Mouse (Mus musculus): ENCODE data around the gene Iqgap2. TPM values are rescaled to one million over a fixed set of nuclear protein-coding genes. Genes with fewer than 3 reads are reported as not detected.

Gene Iqgap2
- polyA plus RNA-seq, 1 experiment: 48.2 TPM

- TF ChIP-seq POLR2A (IDR thresholded peaks at IDR 0.05; ENCODE audit: borderline replicate concordance, low read depth, low read length): no peak
- no peak for TF ChIP-seq CTCF (IDR thresholded peaks at IDR 0.05; ENCODE audit: low read depth, low read length)
- Histone ChIP-seq H3K4me1 (ENCODE audit: control insufficient read depth, insufficient read depth, low read length) (no peaks in the 10 kb centered on the region), H3K4me3 (ENCODE audit: insufficient read depth, low read length) (no peak overlapping the region), H3K27ac (ENCODE audit: insufficient read depth, low read depth, low read length) (no peak overlapping the region)
These were observed 272.9 kb downstream of the Iqgap2 start for GRCm38 (mm10) chr13:95618859-95619258.

GRCm38 (mm10) chr13:95618309-95618712 lies 273.4 kb downstream of the Iqgap2 start, which contains the start of gene F2r:
Gene F2r, minus strand, starts transcription at chr13:95618487.
- Histone ChIP-seq H3K4me1 (ENCODE audit: control insufficient read depth, insufficient read depth, low read length) (no peaks in the 10 kb centered on the region), H3K27ac (ENCODE audit: insufficient read depth, low read depth, low read length) (no peak within 1 kb of the TSS), H3K4me3 (ENCODE audit: insufficient read depth, low read length) (peak within 1 kb of the TSS; percentile 78)
- TF ChIP-seq POLR2A (IDR thresholded peaks at IDR 0.05; ENCODE audit: borderline replicate concordance, low read depth, low read length): no peak
- no peak for TF ChIP-seq CTCF (IDR thresholded peaks at IDR 0.05; ENCODE audit: low read depth, low read length)

GRCm38 (mm10) chr13:95617671-95618171 lies 274.0 kb downstream of the Iqgap2 start:
- Histone ChIP-seq H3K4me1 (ENCODE audit: control insufficient read depth, insufficient read depth, low read length) (no peaks in the 10 kb centered on the region), H3K4me3 (ENCODE audit: insufficient read depth, low read length) (peak overlapping the region; percentile 78), H3K27ac (ENCODE audit: insufficient read depth, low read depth, low read length) (no peak overlapping the region)
- TF ChIP-seq POLR2A (IDR thresholded peaks at IDR 0.05; ENCODE audit: borderline replicate concordance, low read depth, low read length) (no peak), CTCF (IDR thresholded peaks at IDR 0.05; ENCODE audit: low read depth, low read length) (no peak)

- TF ChIP-seq CTCF (IDR thresholded peaks at IDR 0.05; ENCODE audit: low read depth, low read length) (no peak), POLR2A (IDR thresholded peaks at IDR 0.05; ENCODE audit: borderline replicate concordance, low read depth, low read length) (no peak)
- H3K4me1 ChIP-seq (ENCODE audit: control insufficient read depth, insufficient read depth, low read length): no peaks in the 10 kb centered on the region
- H3K4me3 ChIP-seq (ENCODE audit: insufficient read depth, low read length): no peak overlapping the region
- H3K27ac ChIP-seq (ENCODE audit: insufficient read depth, low read depth, low read length): no peak overlapping the region
These were observed 274.5 kb downstream of the Iqgap2 start for GRCm38 (mm10) chr13:95617082-95617670.

GRCm38 (mm10) chr13:95616512-95616911 lies 275.2 kb downstream of the Iqgap2 start:
- Histone ChIP-seq H3K4me3 (ENCODE audit: insufficient read depth, low read length) (no peak overlapping the region), H3K4me1 (ENCODE audit: control insufficient read depth, insufficient read depth, low read length) (no peaks in the 10 kb centered on the region), H3K27ac (ENCODE audit: insufficient read depth, low read depth, low read length) (no peak overlapping the region)
- TF ChIP-seq CTCF (IDR thresholded peaks at IDR 0.05; ENCODE audit: low read depth, low read length): no peak
- no peak for TF ChIP-seq POLR2A (IDR thresholded peaks at IDR 0.05; ENCODE audit: borderline replicate concordance, low read depth, low read length)

GRCm38 (mm10) chr13:95614757-95615156 lies 277.0 kb downstream of the Iqgap2 start:
- Histone ChIP-seq H3K27ac (ENCODE audit: insufficient read depth, low read depth, low read length) (no peak overlapping the region), H3K4me1 (ENCODE audit: control insufficient read depth, insufficient read depth, low read length) (no peaks in the 10 kb centered on the region), H3K4me3 (ENCODE audit: insufficient read depth, low read length) (no peak overlapping the region)
- TF ChIP-seq POLR2A (IDR thresholded peaks at IDR 0.05; ENCODE audit: borderline replicate concordance, low read depth, low read length) (no peak), CTCF (IDR thresholded peaks at IDR 0.05; ENCODE audit: low read depth, low read length) (no peak)

GRCm38 (mm10) chr13:95612243-95612642 lies 279.5 kb downstream of the Iqgap2 start:
- TF ChIP-seq POLR2A (IDR thresholded peaks at IDR 0.05; ENCODE audit: borderline replicate concordance, low read depth, low read length) (no peak), CTCF (IDR thresholded peaks at IDR 0.05; ENCODE audit: low read depth, low read length) (no peak)
- no peak overlapping the region for H3K4me3 ChIP-seq (ENCODE audit: insufficient read depth, low read length)
- no peak overlapping the region for H3K27ac ChIP-seq (ENCODE audit: insufficient read depth, low read depth, low read length)
- no peaks in the 10 kb centered on the region for H3K4me1 ChIP-seq (ENCODE audit: control insufficient read depth, insufficient read depth, low read length)

GRCm38 (mm10) chr13:95611752-95612151 lies 280.0 kb downstream of the Iqgap2 start:
- H3K4me1 ChIP-seq (ENCODE audit: control insufficient read depth, insufficient read depth, low read length): no peaks in the 10 kb centered on the region
- H3K27ac ChIP-seq (ENCODE audit: insufficient read depth, low read depth, low read length): no peak overlapping the region
- TF ChIP-seq CTCF (IDR thresholded peaks at IDR 0.05; ENCODE audit: low read depth, low read length) (no peak), POLR2A (IDR thresholded peaks at IDR 0.05; ENCODE audit: borderline replicate concordance, low read depth, low read length) (no peak)
- H3K4me3 ChIP-seq (ENCODE audit: insufficient read depth, low read length): no peak overlapping the region

- no peak overlapping the region for H3K27ac ChIP-seq (ENCODE audit: insufficient read depth, low read depth, low read length)
- no peak overlapping the region for H3K4me3 ChIP-seq (ENCODE audit: insufficient read depth, low read length)
- TF ChIP-seq CTCF (IDR thresholded peaks at IDR 0.05; ENCODE audit: low read depth, low read length) (no peak), POLR2A (IDR thresholded peaks at IDR 0.05; ENCODE audit: borderline replicate concordance, low read depth, low read length) (no peak)
- no peaks in the 10 kb centered on the region for H3K4me1 ChIP-seq (ENCODE audit: control insufficient read depth, insufficient read depth, low read length)
These were observed 280.7 kb downstream of the Iqgap2 start for GRCm38 (mm10) chr13:95610786-95611562.

GRCm38 (mm10) chr13:95609088-95609420 lies 282.7 kb downstream of the Iqgap2 start:
- Histone ChIP-seq H3K27ac (ENCODE audit: insufficient read depth, low read depth, low read length) (no peak overlapping the region), H3K4me1 (ENCODE audit: control insufficient read depth, insufficient read depth, low read length) (no peaks in the 10 kb centered on the region), H3K4me3 (ENCODE audit: insufficient read depth, low read length) (no peak overlapping the region)
- no peak for TF ChIP-seq CTCF (IDR thresholded peaks at IDR 0.05; ENCODE audit: low read depth, low read length)
- TF ChIP-seq POLR2A (IDR thresholded peaks at IDR 0.05; ENCODE audit: borderline replicate concordance, low read depth, low read length): no peak
